ENCODE assay signal across 12 mouse cellular contexts in genomic region chr17:72934653-72935052, GRCm38 (mm10). TPM values are rescaled to one million over a fixed set of nuclear protein-coding genes. Genes with fewer than 3 reads are reported as not detected.
DNase-seq lines count a peak whose midpoint lies in the region; ATAC-seq lines count a peak whose summit lies in the region.
"Had no signal": no experiment of that assay in that cellular context is flagged by ENCODE, and none has a peak within 500 bp of the region (broad histone marks: within the 10 kb centered on the region; RNA-seq: fewer than 3 reads in every experiment).

No protein-coding gene starts in this region.

- H3K4me2 ChIP-seq in hindbrain, embryonic 12.5 days (replicated peaks): no peak overlapping the region
- H3K4me2 ChIP-seq in midbrain, embryonic 12.5 days (replicated peaks): no peak overlapping the region
- H3K4me2 ChIP-seq in midbrain, embryonic 14.5 days (ENCODE audit: low read length): no peak overlapping the region
- H3K4me2 ChIP-seq in heart, embryonic 11.5 days: peak overlapping the region; percentile 5; the same call in 1 of the 2 replicates
- H3K4me2 ChIP-seq: liver, embryonic 13.5 days had no signal

- H3K36me3 ChIP-seq in hindbrain, embryonic 10.5 days: peaks cover 87% of the 10 kb centered on the region
- H3K36me3 ChIP-seq in hindbrain, embryonic 12.5 days: peaks cover 30% of the 10 kb centered on the region
- H3K36me3 ChIP-seq in midbrain, embryonic 12.5 days: peaks cover 40% of the 10 kb centered on the region
- peaks cover 31% of the 10 kb centered on the region for H3K36me3 ChIP-seq in midbrain, embryonic 14.5 days (ENCODE audit: control insufficient read depth, insufficient read depth, low read length)
- peaks cover 20% of the 10 kb centered on the region for H3K36me3 ChIP-seq in heart, embryonic 11.5 days (ENCODE audit: control insufficient read depth, insufficient read depth, low read length)
- H3K36me3 ChIP-seq: liver, embryonic 13.5 days had no signal

- 42% methylated on average over 3 of the region's 3 CpGs for WGBS in hindbrain, embryonic 10.5 days
- WGBS in hindbrain, embryonic 12.5 days: 41% methylated on average over 3 of the region's 3 CpGs
- WGBS in midbrain, embryonic 12.5 days: 37% methylated on average over 3 of the region's 3 CpGs
- WGBS in midbrain, embryonic 14.5 days: 43% methylated on average over 3 of the region's 3 CpGs
- 37% methylated on average over 3 of the region's 3 CpGs for WGBS in heart, embryonic 11.5 days (ENCODE audit: insufficient replicate concordance)

- no peak for ATAC-seq in hindbrain, embryonic 12.5 days (ENCODE audit: low FRiP score)
- ATAC-seq in midbrain, embryonic 12.5 days (ENCODE audit: low FRiP score, low read depth): no peak
- ATAC-seq in midbrain, embryonic 14.5 days (ENCODE audit: low FRiP score, low TSS enrichment): no peak
- ATAC-seq in heart, embryonic 11.5 days (replicated peaks; ENCODE audit: insufficient number of reproducible peaks, low FRiP score, low TSS enrichment): no peak
- ATAC-seq in megakaryocyte progenitor cell, adult 5-6 weeks (replicated peaks; ENCODE audit: poor library complexity): 0 out of 2 replicates have a peak, but pooled peaks have one; percentile 11

- H3K9me3 ChIP-seq in hindbrain, embryonic 10.5 days: peaks cover 13% of the 10 kb centered on the region
- 0 out of 2 replicates have a peak, but pooled peaks cover 4% of the 10 kb centered on the region for H3K9me3 ChIP-seq in hindbrain, embryonic 12.5 days (replicated peaks)
- H3K9me3 ChIP-seq in midbrain, embryonic 12.5 days: 0 out of 2 replicates have a peak, but pooled peaks cover 7% of the 10 kb centered on the region
- no peaks in the 10 kb centered on the region for H3K9me3 ChIP-seq in midbrain, embryonic 14.5 days (ENCODE audit: control insufficient read depth, low read length)
- H3K9me3 ChIP-seq in heart, embryonic 11.5 days (replicated peaks; ENCODE audit: control insufficient read depth, low read length): no peaks in the 10 kb centered on the region
- H3K9me3 ChIP-seq: liver, embryonic 13.5 days had no signal

- no peaks in the 10 kb centered on the region for H3K27me3 ChIP-seq in hindbrain, embryonic 10.5 days (ENCODE audit: insufficient read depth, poor library complexity, severe bottlenecking)
- no peaks in the 10 kb centered on the region for H3K27me3 ChIP-seq in hindbrain, embryonic 12.5 days
- H3K27me3 ChIP-seq in midbrain, embryonic 12.5 days: no peaks in the 10 kb centered on the region
- H3K27me3 ChIP-seq in midbrain, embryonic 14.5 days (ENCODE audit: control insufficient read depth, insufficient read depth, low read length): no peaks in the 10 kb centered on the region
- no peaks in the 10 kb centered on the region for H3K27me3 ChIP-seq in heart, embryonic 11.5 days (ENCODE audit: control insufficient read depth, insufficient read depth, low read length)
- H3K27me3 ChIP-seq: liver, embryonic 13.5 days had no signal

- no peak overlapping the region for H3K4me3 ChIP-seq in hindbrain, embryonic 10.5 days
- H3K4me3 ChIP-seq in hindbrain, embryonic 12.5 days: no peak overlapping the region
- no peak overlapping the region for H3K4me3 ChIP-seq in midbrain, embryonic 12.5 days
- H3K4me3 ChIP-seq in midbrain, embryonic 14.5 days (replicated peaks; ENCODE audit: low read depth, low read length): no peak overlapping the region
- no peak overlapping the region for H3K4me3 ChIP-seq in heart, embryonic 11.5 days (ENCODE audit: low read depth, low read length)
- H3K4me3 ChIP-seq: liver, embryonic 13.5 days had no signal

- no peak for DNase-seq in hindbrain, embryonic 10.5 days (ENCODE audit: low spot score)
- DNase-seq in midbrain, embryonic 14.5 days: no peak
- no peak for DNase-seq in thymus, postnatal 14 days
- DNase-seq in adrenal gland, postnatal 14 days: no peak
- DNase-seq: gastrocnemius, postnatal 10 days; kidney, adult 18-20 months; layer of hippocampus, postnatal 36 days; liver, embryonic 13.5 days had no signal

- H3K4me1 ChIP-seq in hindbrain, embryonic 10.5 days (replicated peaks): peaks cover 25% of the 10 kb centered on the region
- peaks cover 10% of the 10 kb centered on the region for H3K4me1 ChIP-seq in hindbrain, embryonic 12.5 days
- H3K4me1 ChIP-seq in midbrain, embryonic 12.5 days: peaks cover 10% of the 10 kb centered on the region; the same call in 1 of the 2 replicates
- peaks cover 5% of the 10 kb centered on the region; the same call in 1 of the 2 replicates for H3K4me1 ChIP-seq in midbrain, embryonic 14.5 days (ENCODE audit: control insufficient read depth, insufficient read depth, low read length)
- peaks cover 52% of the 10 kb centered on the region for H3K4me1 ChIP-seq in heart, embryonic 11.5 days (ENCODE audit: control insufficient read depth, insufficient read depth, low read length)

- no peak overlapping the region for H3K9ac ChIP-seq in hindbrain, embryonic 12.5 days
- no peak overlapping the region for H3K9ac ChIP-seq in midbrain, embryonic 12.5 days (replicated peaks)
- H3K9ac ChIP-seq in midbrain, embryonic 14.5 days (replicated peaks; ENCODE audit: low read length): no peak overlapping the region
- peak overlapping the region; percentile 35 for H3K9ac ChIP-seq in heart, embryonic 11.5 days (ENCODE audit: low read depth, low read length)
- H3K9ac ChIP-seq: liver, embryonic 13.5 days had no signal

- peak overlapping the region; percentile 47 for H3K27ac ChIP-seq in hindbrain, embryonic 10.5 days
- no peak overlapping the region for H3K27ac ChIP-seq in hindbrain, embryonic 12.5 days
- 0 out of 2 replicates have a peak overlapping the region, but pooled peaks have one; percentile 35 for H3K27ac ChIP-seq in midbrain, embryonic 12.5 days (replicated peaks)
- H3K27ac ChIP-seq in midbrain, embryonic 14.5 days (replicated peaks; ENCODE audit: low read depth, low read length): no peak overlapping the region
- H3K27ac ChIP-seq in heart, embryonic 11.5 days (ENCODE audit: low read depth, low read length): peak overlapping the region; percentile 41; the same call in 1 of the 2 replicates
- H3K27ac ChIP-seq: liver, embryonic 13.5 days had no signal

RNA-seq across cellular contexts. Expression of gene Lbh, which starts 16.5 kb away (rescaled TPM):
- 2.4 and 2.6 TPM in 2 replicates for polyA plus RNA-seq in hindbrain, embryonic 10.5 days (2016; fragmentation: Nextera tagmentation; extraction: Ambion mirVana)
- 4.3 and 4.4 TPM in 2 replicates for polyA plus RNA-seq in hindbrain, embryonic 12.5 days (2016; fragmentation: Nextera tagmentation; extraction: Ambion mirVana)
- 3.4 TPM in 2 replicates for polyA plus RNA-seq in midbrain, embryonic 12.5 days (2016; fragmentation: Nextera tagmentation; extraction: Ambion mirVana)
- polyA plus RNA-seq in midbrain, embryonic 14.5 days (2014; fragmentation: Nextera tagmentation; extraction: Ambion mirVana): 8.9 and 12.3 TPM in 2 replicates
- polyA plus RNA-seq in heart, embryonic 11.5 days (2014; fragmentation: Nextera tagmentation; extraction: Ambion mirVana): 19.1 and 22.8 TPM in 2 replicates
- 17.9 and 19.2 TPM in 2 replicates for total RNA-seq in megakaryocyte progenitor cell, adult 5-6 weeks (2015)
- total RNA-seq in megakaryocyte progenitor cell, adult 5-6 weeks (2017): 16.6 and 21.4 TPM in 2 replicates
- total RNA-seq in adrenal gland, postnatal 14 days (2021): 41.7 and 53.4 TPM in 2 replicates

Comparison
In these comparisons a context has a peak if more than half of its experiments do, and no peak if none do; other contexts are left out.
1. H3K27ac ChIP-seq: peak in hindbrain, embryonic 10.5 days (single experiment), midbrain, embryonic 12.5 days (single experiment) and heart, embryonic 11.5 days (single experiment); none in hindbrain, embryonic 12.5 days (single experiment) and midbrain, embryonic 14.5 days (single experiment).